Mouse (Mus musculus) retina, adult 2 months (tissue): Measurements from ENCODE around the gene Ephb2.

ENCODE experiments used
- DNase-seq: peaks from one replicate; pipeline ENCODE4 v3.0.0-alpha.2; 2012; ENCODE audit warnings: low read depth, low spot score

The Ephb2 gene

GRCm38 (mm10) chr4:136602568-136602967 lies 233.2 kb downstream of the Ephb2 start, which contains the start of gene Kdm1a:
Gene Kdm1a (minus strand): TSS chr4:136602723.
- peak; percentile 86 for DNase-seq

- peak; percentile 18 for DNase-seq
Measured at GRCm38 (mm10) chr4:136602018-136602554, 233.7 kb downstream of the Ephb2 start.

- peak; percentile 49 for DNase-seq
Measured at GRCm38 (mm10) chr4:136601476-136601875, 234.3 kb downstream of the Ephb2 start.

GRCm38 (mm10) chr4:136600536-136600935 lies 235.3 kb downstream of the Ephb2 start:
- DNase-seq: no peak

GRCm38 (mm10) chr4:136599869-136600268 lies 235.9 kb downstream of the Ephb2 start:
- no peak for DNase-seq

GRCm38 (mm10) chr4:136598268-136598876 lies 237.4 kb downstream of the Ephb2 start:
- no peak for DNase-seq
